Mouse (Mus musculus) limb, embryonic 11.5 days (tissue): ENCODE measurements around the gene Surf6. TPM values are rescaled to one million over a fixed set of nuclear protein-coding genes. Genes with fewer than 3 reads are reported as not detected.
A peak's percentile ranks its signal among the peaks of the same experiment; 100 is the strongest.

Source experiments
- ATAC-seq: fragments of 200-750 bp; cut with Nextera tagmentation; 2 replicates; pipeline ENCODE4 v1.8.0; 2017; ENCODE audit warnings: low read depth; ENCODE audit not compliant: insufficient number of reproducible peaks, low FRiP score, low TSS enrichment
- DNase-seq: peaks from one replicate; pipeline ENCODE4 v3.0.0-alpha.2; 2015; ENCODE audit warnings: low spot score
- H3K27ac ChIP-seq: fragments of 300-500 bp; sonication (generic); replicated peaks from 2 replicates; pipeline ENCODE4 v1.5.1; 2014; ENCODE audit warnings: low read depth, mild to moderate bottlenecking, low read length
- H3K27me3 ChIP-seq: fragments of 300-500 bp; sonication (generic); 2 replicates; pipeline ENCODE4 v1.6.1; 2014; ENCODE audit warnings: mild to moderate bottlenecking, low read length, mixed read lengths; ENCODE audit not compliant: control insufficient read depth, insufficient read depth
- H3K36me3 ChIP-seq: fragments of 300-500 bp; sonication (generic); 2 replicates; pipeline ENCODE4 v1.6.1; 2014; ENCODE audit warnings: mild to moderate bottlenecking, low read length, moderate library complexity, mixed read lengths; ENCODE audit not compliant: control insufficient read depth, insufficient read depth
- H3K4me1 ChIP-seq: fragments of 300-500 bp; sonication (generic); 2 replicates; pipeline ENCODE4 v1.6.1; 2014; ENCODE audit warnings: low read length, mixed read lengths; ENCODE audit not compliant: control insufficient read depth, insufficient read depth
- H3K4me2 ChIP-seq: fragments of 300-500 bp; sonication (generic); 2 replicates; pipeline ENCODE4 v1.6.1; 2014; ENCODE audit warnings: low read depth, mild to moderate bottlenecking, moderate library complexity; ENCODE audit not compliant: severe bottlenecking
- H3K4me3 ChIP-seq: fragments of 300-500 bp; sonication (generic); 2 replicates; pipeline ENCODE4 v1.5.1; 2014; ENCODE audit warnings: low read depth, low read length
- H3K9ac ChIP-seq: fragments of 300-500 bp; sonication (generic); 2 replicates; pipeline ENCODE4 v1.6.1; 2014; ENCODE audit warnings: mild to moderate bottlenecking, low read length
- H3K9me3 ChIP-seq: fragments of 300-500 bp; sonication (generic); 2 replicates; pipeline ENCODE4 v1.6.1; 2016; ENCODE audit warnings: low read length; ENCODE audit not compliant: control insufficient read depth
- whole genome bisulfite sequencing: fragments of 180-500 bp; shearing (Covaris S2); extraction: QIAGEN DNeasy Blood & Tissue Kit; methylation state at CpG from one replicate; pipeline ENCODE4 v1.1.7; 2014; 5-methylcytosine and 5-hydroxymethylcytosine counted together
- polyA plus RNA-seq: library from polyadenylated mRNA; unstranded; fragments of >200 nt; fragmentation: Nextera tagmentation; extraction: Ambion mirVana; gene quantifications from 2 replicates; pipeline ENCODE4 v1.2.1, GENCODE M21; 2014

Surf6 gene
- polyA plus RNA-seq, 1 experiment from 2014 or later = 15.2 TPM

DNA sequence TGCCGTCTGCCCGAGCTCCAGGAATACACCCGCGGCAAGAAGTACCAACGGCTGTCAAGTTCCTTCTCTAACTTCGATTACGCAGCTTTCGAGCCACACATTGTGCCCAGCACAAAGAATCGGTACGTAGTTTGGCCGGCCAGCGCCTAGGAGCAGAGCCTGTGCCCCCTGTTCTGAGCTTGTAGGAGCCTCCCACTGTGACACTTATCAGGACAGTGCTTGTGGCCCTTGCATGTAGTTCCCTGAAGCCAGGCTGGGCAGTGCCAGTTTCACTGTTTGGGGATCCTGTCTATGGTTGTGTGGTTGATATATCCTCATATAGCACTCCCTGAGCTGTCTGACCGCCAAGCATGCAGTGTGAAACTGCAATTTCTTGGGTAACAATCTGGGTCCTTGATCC, 14.1 kb upstream of the Surf6 start:
- no peak for ATAC-seq

DNA sequence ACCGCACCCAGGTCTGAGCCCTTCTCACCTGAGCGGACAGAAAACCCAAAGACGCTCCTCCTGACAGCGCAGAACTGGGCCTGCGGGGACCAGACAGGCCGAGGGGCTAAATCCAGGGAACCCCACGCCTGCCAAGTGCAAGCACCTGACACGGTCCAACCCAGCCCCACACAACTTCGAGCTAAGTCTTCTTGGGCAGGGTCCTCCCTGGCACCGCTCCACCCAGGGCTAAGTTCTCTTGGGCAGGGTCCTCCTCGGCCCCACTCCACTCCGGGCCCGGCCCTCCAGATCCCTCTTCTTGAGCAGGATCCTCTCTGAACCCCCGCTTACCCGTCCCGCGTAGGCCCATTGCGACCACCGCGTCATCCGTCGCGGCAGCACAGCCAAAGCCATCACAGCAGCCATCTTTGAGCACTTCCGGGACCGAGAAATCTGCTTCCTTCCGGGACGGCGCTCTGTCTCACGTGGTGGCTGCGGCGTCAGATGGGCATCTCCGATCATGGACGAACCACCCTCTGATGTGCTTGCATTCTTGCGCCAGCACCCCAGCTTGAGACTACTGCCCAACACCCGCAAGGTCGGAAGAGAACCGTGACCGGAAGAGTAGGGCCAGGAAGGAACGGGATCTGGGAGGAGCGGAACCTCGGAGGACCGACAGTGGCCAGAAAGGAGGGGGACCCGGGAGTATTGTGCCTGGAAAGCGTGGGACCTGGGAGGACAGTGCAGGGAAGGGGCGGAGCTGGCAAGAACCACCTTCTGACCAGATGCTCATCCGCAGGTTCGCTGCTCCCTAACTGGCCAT, 13.4 kb upstream of the Surf6 start, which contains the start of the genes Surf2 and Surf1:
TSS of gene Surf2 (plus strand) at position 441 of the 802 bp plus-strand sequence.
TSS of gene Surf1 (minus strand) at position 604 of the 802 bp plus-strand sequence.
- ATAC-seq (peak; percentile 38), DNase-seq (peak; percentile 78)
- H3K9ac ChIP-seq = peak within 1 kb of the TSS; percentile 62
- WGBS = 2% methylated on average over 47 of the region's 47 CpGs
- H3K9me3 ChIP-seq = no peaks in the 10 kb centered on the region
- no peaks in the 10 kb centered on the region for H3K27me3 ChIP-seq
- H3K4me2 ChIP-seq = peak within 1 kb of the TSS; percentile 71
- H3K4me3 ChIP-seq = peak within 1 kb of the TSS; percentile 57
- H3K4me1 ChIP-seq = peaks cover 20% of the 10 kb centered on the region
- 0 out of 2 replicates have a peak within 1 kb of the TSS, but pooled peaks have one; percentile 56 for H3K27ac ChIP-seq
- H3K36me3 ChIP-seq = peaks cover 41% of the 10 kb centered on the region

More for the DNA sequence above, 14.1 kb upstream of the Surf6 start:
- Histone ChIP-seq H3K27ac (no peak overlapping the region), H3K9ac (peak overlapping the region; percentile 62), H3K9me3 (no peaks in the 10 kb centered on the region), H3K36me3 (peaks cover 44% of the 10 kb centered on the region), H3K4me3 (peak overlapping the region; percentile 57), H3K27me3 (no peaks in the 10 kb centered on the region), H3K4me1 (peaks cover 20% of the 10 kb centered on the region), H3K4me2 (peak overlapping the region; percentile 71)
- 3% methylated on average over 13 of the region's 13 CpGs for WGBS
- no peak for DNase-seq

DNA sequence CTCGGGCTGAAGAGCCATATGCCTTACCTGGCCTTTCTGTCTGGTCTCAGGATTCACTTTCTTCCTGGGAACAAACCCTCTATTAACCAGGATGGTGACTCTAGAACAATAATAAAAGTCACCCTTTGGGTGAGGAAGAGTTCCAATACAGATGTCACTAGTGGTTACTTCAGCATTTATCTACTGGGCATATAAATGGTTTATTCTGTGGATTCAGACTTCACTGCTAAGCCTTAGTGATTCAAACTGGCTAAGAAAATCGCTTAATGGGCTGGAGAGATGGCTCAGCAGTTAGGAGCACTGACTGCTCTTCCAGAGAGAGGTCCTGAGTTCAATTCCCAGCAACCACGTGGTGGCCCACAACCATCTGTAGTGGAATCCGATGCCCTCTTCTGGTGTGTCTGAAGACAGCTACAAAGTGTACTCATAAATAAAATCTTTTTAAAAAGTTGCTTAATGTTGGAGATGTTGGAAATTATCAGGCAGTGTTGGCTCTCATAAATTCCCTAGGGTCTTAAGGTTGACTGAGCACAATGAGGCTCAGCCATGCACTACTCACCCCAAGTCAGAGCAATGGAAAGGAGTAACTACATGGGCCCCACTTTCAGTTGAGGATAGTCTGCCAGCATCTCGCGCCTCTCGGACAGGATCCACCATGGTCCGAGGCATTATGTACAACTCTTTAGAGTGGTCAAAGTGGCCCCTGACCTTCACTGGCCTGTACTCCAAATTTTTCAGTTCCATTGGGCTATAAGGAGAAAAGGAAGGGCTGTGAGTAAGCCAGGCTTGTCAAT, 11.7 kb upstream of the Surf6 start:
- H3K4me1 ChIP-seq = peaks cover 22% of the 10 kb centered on the region
- H3K4me2 ChIP-seq = no peak overlapping the region
- no peak for ATAC-seq
- no peaks in the 10 kb centered on the region for H3K9me3 ChIP-seq
- no peak overlapping the region for H3K27ac ChIP-seq
- H3K36me3 ChIP-seq = peaks cover 26% of the 10 kb centered on the region
- H3K27me3 ChIP-seq = no peaks in the 10 kb centered on the region
- 68% methylated on average over 8 of the region's 8 CpGs for WGBS
- H3K9ac ChIP-seq = no peak overlapping the region
- DNase-seq = no peak
- no peak overlapping the region for H3K4me3 ChIP-seq

DNA sequence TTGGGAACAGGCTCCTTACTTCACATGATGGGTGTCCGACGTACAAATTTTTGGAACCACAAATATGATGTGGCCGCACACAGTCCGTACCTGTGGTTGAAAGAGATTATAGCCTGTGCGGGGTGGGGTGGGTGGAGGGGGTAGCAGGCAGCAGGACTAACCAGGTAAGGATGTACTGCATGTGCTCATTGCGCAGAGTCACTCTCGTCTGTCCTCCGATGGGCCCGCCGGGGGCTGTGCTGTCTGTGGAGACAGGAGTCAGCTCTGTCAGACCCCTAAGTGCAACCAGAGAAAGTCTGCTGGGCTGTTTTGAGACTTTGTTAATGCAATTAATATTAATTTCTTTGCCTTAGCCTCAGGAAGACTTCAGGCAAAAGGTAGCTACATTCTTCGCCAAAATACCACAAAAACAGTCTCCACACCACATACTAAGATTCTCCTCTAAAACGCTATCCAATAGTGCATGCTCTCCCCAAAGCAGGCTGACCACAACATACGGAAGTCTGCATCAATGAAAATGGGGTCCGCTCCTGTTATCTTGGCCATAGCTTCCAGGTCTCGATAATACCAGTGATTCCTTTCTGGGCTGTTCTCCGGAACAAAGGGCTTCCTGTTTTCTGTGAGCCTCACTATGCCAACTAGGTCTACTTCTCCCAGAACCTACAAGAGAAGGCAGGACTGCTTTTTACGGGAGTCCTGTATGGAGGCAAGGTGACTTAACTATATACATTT, 10.9 kb upstream of the Surf6 start:
- no peaks in the 10 kb centered on the region for H3K9me3 ChIP-seq
- no peaks in the 10 kb centered on the region for H3K27me3 ChIP-seq
- 85% methylated on average over 17 of the region's 17 CpGs for WGBS
- H3K4me1 ChIP-seq = peaks cover 30% of the 10 kb centered on the region
- H3K9ac ChIP-seq = no peak overlapping the region
- H3K4me2 ChIP-seq = no peak overlapping the region
- H3K36me3 ChIP-seq = peaks cover 19% of the 10 kb centered on the region
- H3K4me3 ChIP-seq = no peak overlapping the region
- H3K27ac ChIP-seq = no peak overlapping the region
- ATAC-seq = no peak
- no peak for DNase-seq

DNA sequence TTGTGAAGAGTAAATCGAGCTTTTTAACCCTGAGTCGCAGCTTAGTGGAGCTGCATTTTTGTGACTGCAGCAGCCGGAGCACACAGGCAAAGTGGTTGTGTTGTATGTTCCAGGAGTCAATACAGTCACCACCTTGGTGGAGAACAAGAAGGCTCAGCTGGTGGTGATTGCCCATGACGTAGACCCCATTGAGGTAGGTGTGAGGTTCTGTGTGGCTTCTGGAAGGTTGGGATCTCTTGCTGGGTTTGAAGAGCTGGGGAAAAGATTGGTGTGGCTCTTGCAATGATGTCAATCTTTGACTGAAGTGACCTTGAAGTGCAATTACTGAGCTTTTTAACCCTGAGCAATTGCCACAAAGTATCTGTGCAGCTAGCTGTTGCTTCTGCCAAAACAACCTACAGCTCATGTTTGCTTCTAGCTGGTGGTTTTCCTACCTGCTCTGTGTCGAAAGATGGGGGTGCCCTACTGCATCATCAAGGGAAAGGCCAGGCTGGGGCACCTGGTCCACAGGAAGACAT, 9.6 kb upstream of the Surf6 start:
- H3K4me1 ChIP-seq = peaks cover 28% of the 10 kb centered on the region

DNA sequence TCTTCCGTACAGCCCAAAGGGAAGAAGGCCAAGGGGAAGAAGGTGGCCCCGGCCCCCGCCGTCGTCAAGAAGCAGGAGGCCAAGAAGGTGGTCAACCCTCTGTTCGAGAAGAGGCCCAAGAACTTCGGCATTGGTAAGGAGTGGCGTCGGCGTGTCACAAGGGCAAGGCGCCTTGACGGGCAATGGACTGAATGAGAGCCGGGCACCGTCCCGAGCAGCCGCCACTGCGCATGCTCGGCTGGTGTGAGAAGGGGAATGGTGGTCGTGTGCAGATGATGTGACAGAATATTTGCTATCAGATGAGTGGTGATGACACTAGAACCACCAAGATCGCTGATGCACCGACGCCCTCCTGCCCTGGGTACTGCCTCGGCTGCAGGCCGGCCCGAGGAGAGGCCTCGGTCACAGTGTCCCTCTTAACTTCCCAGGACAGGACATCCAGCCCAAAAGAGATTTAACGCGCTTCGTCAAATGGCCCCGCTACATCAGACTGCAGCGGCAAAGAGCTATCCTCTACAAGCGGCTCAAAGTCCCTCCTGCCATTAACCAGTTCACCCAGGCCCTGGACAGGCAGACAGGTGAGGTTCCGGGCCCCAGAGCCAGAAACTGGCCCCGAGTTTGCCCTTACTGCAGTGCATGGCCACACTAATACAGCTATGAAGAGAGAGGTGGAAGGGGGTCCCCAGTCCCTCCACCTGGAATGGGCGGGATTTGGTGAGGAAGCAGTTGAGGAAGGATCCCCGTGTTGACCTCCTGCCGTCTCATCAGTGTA, 8.5 kb upstream of the Surf6 start:
- no peaks in the 10 kb centered on the region for H3K9me3 ChIP-seq
- WGBS = 1% methylated on average over 37 of the region's 37 CpGs
- peak overlapping the region; percentile 86 for H3K27ac ChIP-seq
- peak overlapping the region; percentile 90 for H3K4me3 ChIP-seq
- no peaks in the 10 kb centered on the region for H3K27me3 ChIP-seq
- peaks cover 21% of the 10 kb centered on the region for H3K4me1 ChIP-seq
- H3K4me2 ChIP-seq = peak overlapping the region; percentile 93
- peaks cover 27% of the 10 kb centered on the region for H3K36me3 ChIP-seq
- peak overlapping the region; percentile 98 for H3K9ac ChIP-seq
- ATAC-seq (peak; percentile 7; the same call in 1 of the 2 replicates), DNase-seq (peak; percentile 74)

More for the DNA sequence above, 9.6 kb upstream of the Surf6 start:
- no peaks in the 10 kb centered on the region for H3K9me3 ChIP-seq
- peak overlapping the region; percentile 90 for H3K4me3 ChIP-seq
- peak overlapping the region; percentile 93 for H3K4me2 ChIP-seq
- peak overlapping the region; percentile 98 for H3K9ac ChIP-seq
- DNase-seq = no peak
- no peak overlapping the region for H3K27ac ChIP-seq
- H3K27me3 ChIP-seq = no peaks in the 10 kb centered on the region
- peaks cover 19% of the 10 kb centered on the region for H3K36me3 ChIP-seq
- WGBS = 73% methylated on average over 5 of the region's 5 CpGs
- no peak for ATAC-seq

DNA sequence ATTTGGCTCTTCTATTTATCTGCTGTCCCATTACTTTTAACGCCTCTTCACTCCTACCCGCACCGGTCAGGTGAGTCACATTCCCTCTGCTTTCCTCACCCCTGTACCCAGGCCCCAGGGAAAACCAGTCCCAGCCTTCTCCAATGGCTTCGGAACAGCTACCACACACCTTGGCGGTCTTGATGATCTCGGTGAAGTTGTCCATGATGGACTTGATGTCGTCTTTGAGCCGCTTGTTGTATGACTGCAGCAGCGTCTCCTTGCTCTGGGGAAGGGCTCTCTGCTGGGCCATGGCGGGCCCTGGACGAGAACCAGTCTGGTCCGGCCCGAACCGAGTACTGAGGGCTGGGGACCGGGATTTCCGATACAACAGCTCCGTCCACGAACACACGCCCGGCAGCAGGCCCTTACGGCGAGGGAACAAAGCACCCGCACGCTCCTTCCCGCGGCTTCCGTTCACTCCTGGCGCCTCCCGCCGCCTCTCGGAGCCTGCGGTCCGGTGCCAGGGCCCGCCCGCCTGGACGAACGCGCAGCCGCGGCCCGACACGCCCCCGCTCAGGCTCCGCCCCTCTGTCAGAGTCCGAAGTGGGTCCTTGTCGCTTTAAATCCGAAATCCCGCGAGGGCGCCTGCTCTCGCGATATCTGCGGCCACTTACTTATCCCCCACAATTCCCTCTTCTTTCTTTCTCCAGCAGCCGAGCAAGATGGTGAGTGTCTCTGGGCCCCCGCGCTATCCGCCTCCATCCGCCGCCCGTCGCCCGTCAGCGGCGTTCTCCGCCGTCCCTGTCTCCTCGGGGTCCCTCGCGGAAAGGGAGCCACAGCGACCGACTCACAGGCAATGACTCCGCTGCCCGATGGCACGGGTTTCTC, 7.7 kb upstream of the Surf6 start, which contains the start of the genes Med22 and Rpl7a:
TSS of gene Med22 (minus strand) at position 554 of the 870 bp plus-strand sequence.
TSS of gene Rpl7a (plus strand) at position 641 of the 870 bp plus-strand sequence.
- peak; percentile 89 for ATAC-seq
- H3K36me3 ChIP-seq = peaks cover 31% of the 10 kb centered on the region
- peak within 1 kb of the TSS; percentile 90 for H3K4me3 ChIP-seq
- DNase-seq = peak; percentile 100
- H3K4me1 ChIP-seq = peaks cover 19% of the 10 kb centered on the region
- peak within 1 kb of the TSS; percentile 86 for H3K27ac ChIP-seq
- 1% methylated on average over 74 of the region's 74 CpGs for WGBS
- H3K9me3 ChIP-seq = no peaks in the 10 kb centered on the region
- peak within 1 kb of the TSS; percentile 98 for H3K9ac ChIP-seq
- H3K4me2 ChIP-seq = peak within 1 kb of the TSS; percentile 93
- H3K27me3 ChIP-seq = no peaks in the 10 kb centered on the region
